Mouse (Mus musculus) skeletal muscle tissue, adult 2 months (tissue): ENCODE measurements around the gene Ttc30a2.
"Not testable (repeated sequence)": the region's sequence is repeated elsewhere in the genome, so short reads cannot be mapped to it uniquely, and the experiment has no call there.

Experiments used
- DNase-seq: peaks from one replicate; pipeline ENCODE4 v3.0.0-alpha.2; 2012; ENCODE audit warnings: low read depth, low spot score

Ttc30a2 gene

GRCm38 (mm10) chr2:75981440-75982081 lies 3.6 kb upstream of the Ttc30a2 start, which contains the start of gene Ttc30a1:
TSS of gene Ttc30a1 (minus strand) at chr2:75981967.
- DNase-seq: peak; percentile 55

GRCm38 (mm10) chr2:75980933-75981439 lies 3.0 kb upstream of the Ttc30a2 start:
- not testable (repeated sequence) for DNase-seq

GRCm38 (mm10) chr2:75976070-75976469 lies 1.9 kb downstream of the Ttc30a2 start:
- DNase-seq: not testable (repeated sequence)

- DNase-seq: no peak
Measured at GRCm38 (mm10) chr2:75974131-75974530, 3.8 kb downstream of the Ttc30a2 start.

- peak; percentile 42 for DNase-seq
Measured at GRCm38 (mm10) chr2:75964972-75965371, 13.0 kb downstream of the Ttc30a2 start.

- DNase-seq: peak; percentile 29
Measured at GRCm38 (mm10) chr2:75964512-75964911, 13.5 kb downstream of the Ttc30a2 start.

GRCm38 (mm10) chr2:75964051-75964450 lies 13.9 kb downstream of the Ttc30a2 start:
- no peak for DNase-seq

GRCm38 (mm10) chr2:75963211-75963840 lies 14.6 kb downstream of the Ttc30a2 start:
- DNase-seq: no peak

GRCm38 (mm10) chr2:75960366-75961330 lies 17.3 kb downstream of the Ttc30a2 start:
- DNase-seq: no peak

GRCm38 (mm10) chr2:75959850-75960365 lies 18.1 kb downstream of the Ttc30a2 start:
- DNase-seq: no peak

GRCm38 (mm10) chr2:75959183-75959849 lies 18.7 kb downstream of the Ttc30a2 start:
- no peak for DNase-seq

- no peak for DNase-seq
Measured at GRCm38 (mm10) chr2:75955709-75956108, 22.3 kb downstream of the Ttc30a2 start.

GRCm38 (mm10) chr2:75953320-75953719 lies 24.6 kb downstream of the Ttc30a2 start:
- DNase-seq: no peak

GRCm38 (mm10) chr2:75950685-75951084 lies 27.3 kb downstream of the Ttc30a2 start:
- DNase-seq: no peak

- peak; percentile 62 for DNase-seq
Measured at GRCm38 (mm10) chr2:75938117-75939063, 39.6 kb downstream of the Ttc30a2 start, which contains the start of gene Ttc30b. TSS of gene Ttc30b (minus strand) at chr2:75938585.

GRCm38 (mm10) chr2:75937520-75938116 lies 40.4 kb downstream of the Ttc30a2 start:
- not testable (repeated sequence) for DNase-seq

GRCm38 (mm10) chr2:75936685-75937084 lies 41.3 kb downstream of the Ttc30a2 start:
- DNase-seq: not testable (repeated sequence)

- DNase-seq: no peak
Measured at GRCm38 (mm10) chr2:75933541-75933940, 44.4 kb downstream of the Ttc30a2 start.

- DNase-seq: no peak
Measured at GRCm38 (mm10) chr2:75930941-75931340, 47.0 kb downstream of the Ttc30a2 start.
